Mouse (Mus musculus): ENCODE data around the gene Dph1. TPM values are rescaled to one million over a fixed set of nuclear protein-coding genes. Genes with fewer than 3 reads are reported as not detected.
"Not testable (repeated sequence)": the region's sequence is repeated elsewhere in the genome, so short reads cannot be mapped to it uniquely, and the experiment has no call there.

Gene Dph1
- polyA plus RNA-seq, 1 experiment from 2014 or later, result 24.9 TPM

GRCm38 (mm10) chr11:75184986-75185385, 6.1 kb downstream of the Dph1 start:
- Histone ChIP-seq H3K9ac (no peak overlapping the region), H3K9me3 (no peaks in the 10 kb centered on the region), H3K4me3 (no peak overlapping the region), H3K4me2 (replicated peaks) (no peak overlapping the region), H3K27me3 (no peaks in the 10 kb centered on the region), H3K4me1 (peaks cover 8% of the 10 kb centered on the region), H3K27ac (no peak overlapping the region), H3K36me3 (peaks cover 51% of the 10 kb centered on the region)
- no peak for ATAC-seq (ENCODE audit: low FRiP score, low read depth)
- WGBS, result 89% methylated on average over 2 of the region's 2 CpGs

GRCm38 (mm10) chr11:75184573-75184972, 6.5 kb downstream of the Dph1 start:
- Histone ChIP-seq H3K4me1 (peaks cover 9% of the 10 kb centered on the region), H3K9me3 (no peaks in the 10 kb centered on the region), H3K4me3 (no peak overlapping the region), H3K36me3 (peaks cover 51% of the 10 kb centered on the region), H3K27ac (no peak overlapping the region), H3K4me2 (replicated peaks) (no peak overlapping the region), H3K9ac (no peak overlapping the region), H3K27me3 (no peaks in the 10 kb centered on the region)
- no peak for ATAC-seq (ENCODE audit: low FRiP score, low read depth)
- WGBS, result 91% methylated on average over 5 of the region's 5 CpGs

- Histone ChIP-seq H3K4me1 (peaks cover 9% of the 10 kb centered on the region), H3K9me3 (no peaks in the 10 kb centered on the region), H3K27me3 (no peaks in the 10 kb centered on the region), H3K36me3 (peaks cover 51% of the 10 kb centered on the region), H3K27ac (no peak overlapping the region), H3K4me3 (no peak overlapping the region), H3K9ac (no peak overlapping the region), H3K4me2 (replicated peaks) (no peak overlapping the region)
- no peak for ATAC-seq (ENCODE audit: low FRiP score, low read depth)
- WGBS, result 83% methylated on average over 2 of the region's 2 CpGs
Measured at GRCm38 (mm10) chr11:75183917-75184570, 7.0 kb downstream of the Dph1 start.

DNA sequence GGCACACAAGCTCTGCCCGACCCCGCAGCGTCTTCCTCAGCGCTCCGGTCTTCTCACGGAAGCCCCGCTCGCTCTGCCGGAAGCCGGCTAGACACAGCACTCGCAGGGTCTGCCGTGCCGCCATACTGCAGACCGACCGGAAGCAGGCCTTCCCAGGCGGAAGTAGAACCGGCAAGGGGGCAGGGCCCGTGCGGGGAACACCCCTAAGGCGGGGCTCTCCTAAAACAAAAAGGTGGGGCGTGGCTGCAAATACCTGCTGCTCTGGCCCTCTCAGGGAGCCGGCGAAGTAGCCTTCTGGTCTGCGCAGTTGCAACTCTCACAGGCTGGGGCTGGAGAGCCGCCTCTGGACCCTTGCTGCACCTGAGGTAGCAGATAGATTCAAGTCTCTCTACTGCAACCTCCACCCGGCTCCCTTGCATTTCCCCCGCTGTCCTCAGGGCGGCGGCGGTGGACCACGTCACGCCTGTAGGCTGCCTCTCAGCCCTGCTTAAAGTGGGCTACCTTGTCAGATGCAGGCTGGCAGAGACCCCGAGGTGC, 12.3 kb downstream of the Dph1 start, which contains the start of gene Ovca2:
Gene Ovca2 (minus strand): TSS at position 164 of the 537 bp plus-strand sequence.
- peak; percentile 97 for ATAC-seq (ENCODE audit: low FRiP score, low read depth)
- Histone ChIP-seq H3K4me1 (peaks cover 26% of the 10 kb centered on the region), H3K27me3 (peaks cover 6% of the 10 kb centered on the region; the same call in 1 of the 2 replicates), H3K36me3 (peaks cover 57% of the 10 kb centered on the region), H3K4me2 (replicated peaks) (peak within 1 kb of the TSS; percentile 98), H3K27ac (peak within 1 kb of the TSS; percentile 81), H3K9ac (peak within 1 kb of the TSS; percentile 84), H3K9me3 (no peaks in the 10 kb centered on the region), H3K4me3 (peak within 1 kb of the TSS; percentile 85)
- under 1% methylated on average over 33 of the region's 33 CpGs for WGBS

DNA sequence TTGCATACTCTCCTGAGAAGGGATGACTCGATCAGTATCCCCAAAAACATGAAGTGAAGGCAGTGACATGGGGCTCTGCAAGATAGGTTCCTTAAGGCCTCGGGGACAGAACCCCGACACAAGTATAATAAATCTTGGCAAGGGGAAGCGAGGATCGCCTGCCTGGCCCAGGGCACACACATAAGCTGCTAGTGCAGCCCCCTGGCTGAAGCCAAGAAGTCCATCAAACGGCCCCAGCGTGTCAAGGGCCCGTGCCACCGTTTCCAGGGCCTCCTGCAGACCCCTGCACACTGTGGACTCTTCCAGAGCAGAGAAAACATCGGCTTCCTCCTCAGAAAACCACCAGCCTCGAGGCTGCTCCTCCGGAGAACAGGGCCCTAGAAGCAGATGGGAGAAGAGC, 13.0 kb downstream of the Dph1 start:
- H3K4me2 ChIP-seq (replicated peaks), result peak overlapping the region; percentile 98
- peaks cover 13% of the 10 kb centered on the region for H3K27me3 ChIP-seq
- peak overlapping the region; percentile 85 for H3K4me3 ChIP-seq
- peaks cover 49% of the 10 kb centered on the region for H3K36me3 ChIP-seq
- peak overlapping the region; percentile 84 for H3K9ac ChIP-seq
- H3K4me1 ChIP-seq, result peaks cover 31% of the 10 kb centered on the region
- ATAC-seq (ENCODE audit: low FRiP score, low read depth), result no peak
- H3K9me3 ChIP-seq, result no peaks in the 10 kb centered on the region
- WGBS, result 46% methylated on average over 12 of the region's 12 CpGs
- peak overlapping the region; percentile 81 for H3K27ac ChIP-seq

GRCm38 (mm10) chr11:75174574-75174973, 16.5 kb downstream of the Dph1 start:
- peaks cover 21% of the 10 kb centered on the region for H3K36me3 ChIP-seq
- not testable (repeated sequence) for H3K9me3 ChIP-seq; ATAC-seq (ENCODE audit: low FRiP score, low read depth); H3K9ac ChIP-seq; H3K27ac ChIP-seq; H3K4me2 ChIP-seq (replicated peaks); H3K4me3 ChIP-seq
- peaks cover 59% of the 10 kb centered on the region for H3K4me1 ChIP-seq
- WGBS, result 70% methylated on average over 6 of the region's 6 CpGs
- peaks cover 47% of the 10 kb centered on the region for H3K27me3 ChIP-seq

GRCm38 (mm10) chr11:75173799-75174165, 17.3 kb downstream of the Dph1 start:
- ATAC-seq (ENCODE audit: low FRiP score, low read depth), result no peak
- H3K9ac ChIP-seq, result peak overlapping the region; percentile 51

GRCm38 (mm10) chr11:75173095-75173798, 17.8 kb downstream of the Dph1 start:
- peaks cover 21% of the 10 kb centered on the region for H3K36me3 ChIP-seq
- H3K27ac ChIP-seq, result no peak overlapping the region

More at GRCm38 (mm10) chr11:75173799-75174165, 17.3 kb downstream of the Dph1 start:
- peaks cover 58% of the 10 kb centered on the region for H3K4me1 ChIP-seq
- peaks cover 54% of the 10 kb centered on the region for H3K27me3 ChIP-seq
- H3K4me2 ChIP-seq (replicated peaks), result peak overlapping the region; percentile 85
- H3K4me3 ChIP-seq, result peak overlapping the region; percentile 56
- no peaks in the 10 kb centered on the region for H3K9me3 ChIP-seq
- H3K27ac ChIP-seq, result no peak overlapping the region
- peaks cover 21% of the 10 kb centered on the region for H3K36me3 ChIP-seq
- 2% methylated on average over 15 of the region's 15 CpGs for WGBS

GRCm38 (mm10) chr11:75172151-75173094, 18.6 kb downstream of the Dph1 start:
- Histone ChIP-seq H3K4me2 (replicated peaks) (peak overlapping the region; percentile 85), H3K27me3 (peaks cover 68% of the 10 kb centered on the region), H3K36me3 (peaks cover 18% of the 10 kb centered on the region), H3K4me3 (peak overlapping the region; percentile 56), H3K9me3 (no peaks in the 10 kb centered on the region), H3K27ac (no peak overlapping the region), H3K4me1 (peaks cover 57% of the 10 kb centered on the region), H3K9ac (peak overlapping the region; percentile 43)
- under 1% methylated on average over 75 of the region's 75 CpGs for WGBS
- ATAC-seq (ENCODE audit: low FRiP score, low read depth), result no peak

More at GRCm38 (mm10) chr11:75173095-75173798, 17.8 kb downstream of the Dph1 start:
- Histone ChIP-seq H3K9me3 (no peaks in the 10 kb centered on the region), H3K9ac (peak overlapping the region; percentile 51), H3K4me1 (peaks cover 63% of the 10 kb centered on the region), H3K4me2 (replicated peaks) (peak overlapping the region; percentile 85), H3K27me3 (peaks cover 59% of the 10 kb centered on the region), H3K4me3 (peak overlapping the region; percentile 56)
- WGBS, result under 1% methylated on average over 69 of the region's 71 CpGs
- ATAC-seq (ENCODE audit: low FRiP score, low read depth), result peak; percentile 44

- Histone ChIP-seq H3K27me3 (peaks cover 78% of the 10 kb centered on the region), H3K9ac (no peak overlapping the region), H3K4me1 (peaks cover 65% of the 10 kb centered on the region), H3K4me2 (replicated peaks) (peak overlapping the region; percentile 85), H3K4me3 (peak overlapping the region; percentile 56), H3K9me3 (no peaks in the 10 kb centered on the region), H3K36me3 (peaks cover 18% of the 10 kb centered on the region), H3K27ac (no peak overlapping the region)
- WGBS, result 12% methylated on average over 17 of the region's 17 CpGs
- no peak for ATAC-seq (ENCODE audit: low FRiP score, low read depth)
Measured at GRCm38 (mm10) chr11:75171186-75171865, 19.7 kb downstream of the Dph1 start.

DNA sequence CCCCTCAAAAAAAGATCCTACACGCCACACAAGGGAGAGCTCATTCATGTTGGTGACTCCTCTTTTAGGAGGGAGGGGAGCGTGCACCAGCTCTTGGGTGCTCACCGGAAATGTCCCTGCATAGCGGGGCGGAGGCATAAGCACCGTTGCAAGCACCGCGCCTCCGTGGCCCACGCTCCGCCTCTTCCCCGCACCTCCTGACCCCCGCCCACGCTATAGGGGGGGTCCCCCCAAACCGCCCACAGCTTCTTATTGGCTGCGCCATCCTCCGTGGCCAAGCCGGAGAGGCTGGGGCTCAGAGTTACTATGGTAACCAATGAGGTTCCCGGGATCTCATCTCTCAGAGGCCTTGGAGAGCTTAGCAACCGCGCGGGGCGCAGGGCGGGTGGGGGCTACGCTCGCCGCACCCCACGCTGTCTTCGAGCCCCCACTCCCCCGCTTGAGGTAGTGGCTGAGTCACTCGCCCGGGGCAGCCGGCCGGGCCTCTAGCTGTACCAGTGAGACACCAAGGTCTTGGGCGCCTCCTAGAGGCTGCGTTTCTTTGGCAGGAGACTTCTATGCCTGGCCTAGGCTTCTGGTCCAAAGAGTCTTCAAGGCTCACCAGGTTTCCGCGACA, 20.8 kb downstream of the Dph1 start:
- Histone ChIP-seq H3K4me1 (peaks cover 76% of the 10 kb centered on the region), H3K4me3 (peak overlapping the region; percentile 75), H3K4me2 (replicated peaks) (peak overlapping the region; percentile 87), H3K27ac (no peak overlapping the region), H3K36me3 (peaks cover 22% of the 10 kb centered on the region), H3K27me3 (peaks cover 89% of the 10 kb centered on the region), H3K9me3 (no peaks in the 10 kb centered on the region), H3K9ac (peak overlapping the region; percentile 43; the same call in 1 of the 2 replicates)
- peak; percentile 60 for ATAC-seq (ENCODE audit: low FRiP score, low read depth)
- WGBS, result under 1% methylated on average over 38 of the region's 38 CpGs

All from limb, embryonic 13.5 days (tissue).